Mouse (Mus musculus) sigmoid colon, adult 10 weeks (tissue): ENCODE measurements around the gene Sbk3. TPM values are rescaled to one million over a fixed set of nuclear protein-coding genes. Genes with fewer than 3 reads are reported as not detected.

Source experiments
- polyA plus RNA-seq: library from polyadenylated mRNA; stranded (reverse); fragments of 350-450 nt; fragmentation: Illumina TruSeq; extraction: RNeasy Lipid Tissue Mini Kit (QIAGEN cat#74804); gene quantifications from one replicate; pipeline ENCODE4 v1.2.3, GENCODE M21; 2014; ENCODE audit warnings: low read depth, low replicate concordance

Gene Sbk3
- not detected for polyA plus RNA-seq

GRCm38 (mm10) chr7:4971068-4971467 is at the start of gene Sbk3:
Gene Sbk3 (minus strand): TSS chr7:4971168.

GRCm38 (mm10) chr7:5020000-5020681 is 49.2 kb upstream of the Sbk3 start, which contains the start of the genes Zfp865 and Ccdc106:
Gene Zfp865 (plus strand): TSS chr7:5020376.
Gene Ccdc106 (plus strand): TSS chr7:5020553.

GRCm38 (mm10) chr7:5015118-5016001 is 44.4 kb upstream of the Sbk3 start, which contains the start of gene Gm44973:
Gene Gm44973 (plus strand): TSS chr7:5015496.

GRCm38 (mm10) chr7:5014251-5015117 is 43.5 kb upstream of the Sbk3 start, which contains the start of the genes Zfp524 and Fiz1:
Gene Zfp524 (plus strand): TSS chr7:5014415.
Gene Fiz1 (minus strand): TSS chr7:5014697.

GRCm38 (mm10) chr7:4996003-4996895 is 25.3 kb upstream of the Sbk3 start, which contains the start of gene Zfp579:
Gene Zfp579 (minus strand): TSS chr7:4996158.

GRCm38 (mm10) chr7:4964272-4964671 is 6.7 kb downstream of the Sbk3 start, which contains the start of gene Sbk2:
Gene Sbk2 (minus strand): TSS chr7:4964406.

GRCm38 (mm10) chr7:4925441-4926381 is 45.3 kb downstream of the Sbk3 start, which contains the start of gene Ssc5d:
Gene Ssc5d (plus strand): TSS chr7:4925785.

GRCm38 (mm10) chr7:4921824-4922482 is 49.0 kb downstream of the Sbk3 start, which contains the start of gene Nat14:
Gene Nat14 (plus strand): TSS chr7:4922028.

Other genes starting within 250 kb of the Sbk3 start
- gene Tmem150b, start 245.9 kb downstream of the Sbk3 start, polyA plus RNA-seq = 4.8 TPM
- gene Kmt5c, start 231.1 kb downstream of the Sbk3 start, polyA plus RNA-seq = 3.9 TPM
- gene Cox6b2, start 218.1 kb downstream of the Sbk3 start, polyA plus RNA-seq = not detected
- gene Fam71e2, start 199.9 kb downstream of the Sbk3 start, polyA plus RNA-seq = not detected
- 0.38 TPM for gene Il11, start 188.3 kb downstream of the Sbk3 start, polyA plus RNA-seq
- not detected for gene Tmem190, start 188.2 kb downstream of the Sbk3 start, polyA plus RNA-seq
- gene Tmem238, start 181.5 kb downstream of the Sbk3 start, polyA plus RNA-seq = 1.2 TPM
- 18.9 TPM for gene Rpl28, start 178.3 kb downstream of the Sbk3 start, polyA plus RNA-seq
- gene Ube2s, start 158.6 kb downstream of the Sbk3 start, polyA plus RNA-seq = 2.9 TPM
- 0.66 TPM for gene Shisa7, start 126.5 kb downstream of the Sbk3 start, polyA plus RNA-seq
- gene Isoc2b, start 100.9 kb downstream of the Sbk3 start, polyA plus RNA-seq = 1.4 TPM
- gene Isoc2a, start 94.0 kb downstream of the Sbk3 start, polyA plus RNA-seq = 0.44 TPM
- gene Gm36210, start 64.7 kb downstream of the Sbk3 start, polyA plus RNA-seq = not detected
- gene Zfp628, start 56.0 kb downstream of the Sbk3 start, polyA plus RNA-seq = not detected
- 1.5 TPM for gene Nat14, start 49.1 kb downstream of the Sbk3 start, polyA plus RNA-seq
- 0.38 TPM for gene Ssc5d, start 45.4 kb downstream of the Sbk3 start, polyA plus RNA-seq
- not detected for gene Sbk2, start 6.8 kb downstream of the Sbk3 start, polyA plus RNA-seq
- 36.0 TPM for gene Zfp579, start 25.0 kb upstream of the Sbk3 start, polyA plus RNA-seq
- not detected for gene Zfp524, start 43.2 kb upstream of the Sbk3 start, polyA plus RNA-seq
- 12.5 TPM for gene Fiz1, start 43.5 kb upstream of the Sbk3 start, polyA plus RNA-seq
- not detected for gene Gm44973, start 44.3 kb upstream of the Sbk3 start, polyA plus RNA-seq
- gene Zfp865, start 49.2 kb upstream of the Sbk3 start, polyA plus RNA-seq = 9.8 TPM
- gene Ccdc106, start 49.4 kb upstream of the Sbk3 start, polyA plus RNA-seq = not detected
- 2.8 TPM for gene 4632433K11Rik, start 63.0 kb upstream of the Sbk3 start, polyA plus RNA-seq
- 7.6 TPM for gene Zfp784, start 67.3 kb upstream of the Sbk3 start, polyA plus RNA-seq
- gene Zfp580, start 80.4 kb upstream of the Sbk3 start, polyA plus RNA-seq = 0.41 TPM
- gene U2af2, start 91.0 kb upstream of the Sbk3 start, polyA plus RNA-seq = 19.6 TPM
- gene Epn1, start 109.1 kb upstream of the Sbk3 start, polyA plus RNA-seq = 3.2 TPM
- gene Rfpl4, start 145.8 kb upstream of the Sbk3 start, polyA plus RNA-seq = not detected
- 1.2 TPM for gene Rasl2-9, start 154.8 kb upstream of the Sbk3 start, polyA plus RNA-seq
- gene Vmn1r55, start 178.5 kb upstream of the Sbk3 start, polyA plus RNA-seq = not detected
- not detected for gene Vmn1r56, start 225.6 kb upstream of the Sbk3 start, polyA plus RNA-seq
- gene Vmn1r57, start 247.3 kb upstream of the Sbk3 start, polyA plus RNA-seq = not detected